Mouse (Mus musculus): Measurements from ENCODE around the gene Sirt2. TPM values are rescaled to one million over a fixed set of nuclear protein-coding genes. Genes with fewer than 3 reads are reported as not detected.

Gene Sirt2
- total and polyA plus RNA-seq, 3 experiments = 40.9 to 128 (median 68.3) TPM

DNA sequence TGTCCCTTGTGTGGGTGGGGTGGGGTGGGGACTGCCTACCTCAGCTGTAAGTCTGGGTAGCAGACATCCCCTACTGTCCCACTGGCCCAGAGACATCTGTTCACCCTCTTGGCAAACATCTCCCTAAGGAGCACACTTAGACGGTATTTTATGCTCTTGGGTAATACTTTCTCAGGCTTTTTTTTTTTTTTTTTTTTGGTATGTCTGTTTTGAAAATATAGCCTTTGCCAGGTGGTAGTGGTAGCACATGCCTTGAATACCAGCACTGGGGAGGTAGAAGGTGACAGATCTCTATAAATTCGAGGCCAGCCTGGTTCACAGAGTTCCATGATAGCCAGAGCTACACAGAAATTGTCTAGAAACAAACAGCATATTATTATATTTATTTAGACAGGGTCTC is 57.4 kb downstream of the Sirt2 start:
- Histone ChIP-seq H3K79me2 (replicated peaks; ENCODE audit: control insufficient read depth, extremely low read depth, insufficient read depth, poor library complexity, severe bottlenecking) (0 out of 2 replicates have a peak, but pooled peaks cover 8% of the 10 kb centered on the region), H3K27ac (ENCODE audit: insufficient read depth, low read depth) (no peak overlapping the region; the same call in 1 of the 2 replicates), H3K4me2 (ENCODE audit: insufficient read depth, low read depth, poor library complexity, severe bottlenecking) (no peak overlapping the region), H3K9me3 (replicated peaks; ENCODE audit: low read length) (no peaks in the 10 kb centered on the region), H3K36me3 (replicated peaks in 1 of 2; ENCODE audit: control insufficient read depth in 1 of 2, insufficient read depth in 1 of 2, low read length in 1 of 2) (peaks cover 36 to 46% of the 10 kb centered on the region in 2 experiments), H3K4me3 (replicated peaks in 1 of 3; ENCODE audit: low read depth in 2 of 3, low read length in 2 of 3, poor library complexity in 1 of 3) (no peak overlapping the region), H3K27me3 (replicated peaks) (no peaks in the 10 kb centered on the region), H3K4me1 (ENCODE audit: control insufficient read depth in 1 of 2, insufficient read depth in 2 of 2) (peaks cover 27 to 67% of the 10 kb centered on the region in 2 experiments), H3K9ac (ENCODE audit: insufficient read depth, low read depth) (no peak overlapping the region)
- no peak; the same call in none of the 2 replicates for TF ChIP-seq ETS1 (conservative IDR thresholded peaks at IDR 0.05; ENCODE audit: low read depth, low read length)
- TF ChIP-seq MAZ (IDR thresholded peaks at IDR 0.05; ENCODE audit: low read depth, low read length) = no peak
- TF ChIP-seq ZNF384 (IDR thresholded peaks at IDR 0.05; ENCODE audit: low read depth, low read length) = peak; percentile 87
- no peak for TF ChIP-seq CTCF (conservative IDR thresholded peaks at IDR 0.05 in 1 of 2, IDR thresholded peaks at IDR 0.05 in 1 of 2; ENCODE audit: low read depth in 2 of 2, low read length in 2 of 2)
- no peak for TF ChIP-seq E2F4 (IDR thresholded peaks at IDR 0.05; ENCODE audit: insufficient replicate concordance, low read depth, low read length)
- TF ChIP-seq CHD2 (IDR thresholded peaks at IDR 0.05; ENCODE audit: low read length) = no peak
- in situ Hi-C loops (cut with MboI; ENCODE audit: low pct_ligation_motif_present, low pct_unique_long_range_greater_than_20kb, low sequenced_read_pairs) = no loop called here
- no peak for DNase-seq (ENCODE audit: extremely low read depth)
- dilution Hi-C loops (cut with MboI; ENCODE audit: extremely low pct_ligation_motif_present, extremely low pct_unique_long_range_greater_than_20kb, low sequenced_read_pairs) = no loop called here

DNA sequence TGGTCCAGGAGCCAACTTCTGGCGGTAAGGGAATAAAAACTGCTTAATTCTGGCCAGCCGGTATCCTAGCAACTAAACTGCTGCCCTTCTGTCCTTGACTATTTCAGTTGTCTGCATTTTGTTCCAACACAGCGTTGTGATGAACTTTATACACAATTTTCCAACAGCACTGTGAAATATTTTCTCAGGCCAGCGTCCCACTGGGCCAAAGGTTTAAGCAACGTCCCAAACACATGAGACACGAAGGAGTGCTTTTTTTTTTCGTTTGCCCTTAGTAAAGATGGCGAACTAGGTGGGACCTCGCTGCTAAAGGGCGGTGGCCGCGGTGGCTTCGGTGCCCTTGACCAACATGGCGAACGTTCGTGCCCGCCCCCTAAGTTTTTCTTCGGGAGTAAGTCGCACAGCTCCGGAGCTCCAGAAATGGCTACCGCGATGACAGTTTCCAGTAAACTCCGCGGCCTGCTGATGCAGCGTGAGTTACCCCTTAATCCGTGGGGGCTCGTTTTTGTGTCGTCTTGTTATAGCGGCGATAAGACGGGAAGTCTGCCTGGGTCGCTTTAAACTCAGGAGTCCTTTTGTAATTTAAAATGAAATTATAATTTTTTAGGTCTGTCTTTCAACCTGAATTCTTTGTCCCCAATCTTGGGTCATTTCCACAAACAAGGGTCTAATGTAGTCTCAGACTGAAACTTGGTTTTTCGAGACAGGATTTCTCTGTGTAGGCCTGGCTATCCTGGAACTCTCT is 58.6 kb downstream of the Sirt2 start, which contains the start of gene Ech1:
Gene Ech1 (plus strand): TSS at position 277 of the 745 bp plus-strand sequence.
- Histone ChIP-seq H3K36me3 (replicated peaks in 1 of 2; ENCODE audit: control insufficient read depth in 1 of 2, insufficient read depth in 1 of 2, low read length in 1 of 2) (peaks cover 33 to 45% of the 10 kb centered on the region in 2 experiments), H3K9me3 (replicated peaks; ENCODE audit: low read length) (peaks cover 5% of the 10 kb centered on the region), H3K9ac (ENCODE audit: insufficient read depth, low read depth) (peak within 1 kb of the TSS; percentile 78), H3K4me1 (ENCODE audit: control insufficient read depth in 1 of 2, insufficient read depth in 2 of 2) (peaks cover 23 to 57% of the 10 kb centered on the region in 2 experiments), H3K79me2 (replicated peaks; ENCODE audit: control insufficient read depth, extremely low read depth, insufficient read depth, poor library complexity, severe bottlenecking) (0 out of 2 replicates have a peak, but pooled peaks cover 2% of the 10 kb centered on the region), H3K27me3 (replicated peaks) (no peaks in the 10 kb centered on the region), H3K27ac (ENCODE audit: insufficient read depth, low read depth) (peak within 1 kb of the TSS; percentile 26), H3K4me3 (replicated peaks in 1 of 3; ENCODE audit: low read depth in 2 of 3, low read length in 2 of 3, poor library complexity in 1 of 3) (peak within 1 kb of the TSS; percentile 56 to 58 (median 57)), H3K4me2 (ENCODE audit: insufficient read depth, low read depth, poor library complexity, severe bottlenecking) (peak within 1 kb of the TSS; percentile 58)
- in situ Hi-C loops (cut with MboI; ENCODE audit: low pct_ligation_motif_present, low pct_unique_long_range_greater_than_20kb, low sequenced_read_pairs) (loop anchor here (5.0 kb wide), 1 partner anchor 42 kb away; no protein-coding TSS in a partner anchor), dilution Hi-C loops (cut with MboI; ENCODE audit: extremely low pct_ligation_motif_present, extremely low pct_unique_long_range_greater_than_20kb, low sequenced_read_pairs) (no loop called here)
- peak; percentile 93 for DNase-seq (ENCODE audit: extremely low read depth)
- TF ChIP-seq POLR2A (IDR thresholded peaks at IDR 0.05; ENCODE audit: low read depth, low read length) (peak; percentile 75), SIN3A (IDR thresholded peaks at IDR 0.05; ENCODE audit: low read length) (peak; percentile 78), CHD2 (IDR thresholded peaks at IDR 0.05; ENCODE audit: low read length) (peak; percentile 42; the same call in 1 of the 2 replicates), ZC3H11A (IDR thresholded peaks at IDR 0.05; ENCODE audit: low read depth, low read length) (no peak), POLR2AphosphoS2 (IDR thresholded peaks at IDR 0.05; ENCODE audit: low read depth, low read length) (no peak), TBP (conservative IDR thresholded peaks at IDR 0.05; ENCODE audit: low read depth, low read length) (no peak; the same call in 1 of the 2 replicates), ETS1 (conservative IDR thresholded peaks at IDR 0.05; ENCODE audit: low read depth, low read length) (no peak; the same call in 1 of the 2 replicates), MEF2A (IDR thresholded peaks at IDR 0.05; ENCODE audit: borderline replicate concordance, low read depth, low read length) (peak; percentile 46; the same call in 1 of the 2 replicates), HCFC1 (IDR thresholded peaks at IDR 0.05; ENCODE audit: low read depth, low read length) (peak; percentile 94), PAX5 (IDR thresholded peaks at IDR 0.05; ENCODE audit: low read length) (no peak), MAFK (IDR thresholded peaks at IDR 0.05; ENCODE audit: insufficient replicate concordance, low read length) (no peak), BHLHE40 (IDR thresholded peaks at IDR 0.05; ENCODE audit: low read depth, low read length) (no peak), MAX (IDR thresholded peaks at IDR 0.05; ENCODE audit: low read length) (peak; percentile 72; the same call in 1 of the 2 replicates), ZMIZ1 (IDR thresholded peaks at IDR 0.05; ENCODE audit: low read depth, low read length) (peak; percentile 87), IRF4 (IDR thresholded peaks at IDR 0.05; ENCODE audit: low read depth, low read length) (peak; percentile 61), MXI1 (IDR thresholded peaks at IDR 0.05; ENCODE audit: low read depth, low read length) (peak; percentile 77), ELF1 (IDR thresholded peaks at IDR 0.05; ENCODE audit: low read depth, low read length) (peak; percentile 36), UBTF (IDR thresholded peaks at IDR 0.05; ENCODE audit: low read depth, low read length) (no peak; the same call in 1 of the 2 replicates), JUND (conservative IDR thresholded peaks at IDR 0.05; ENCODE audit: low read depth, low read length) (no peak), KAT2A (IDR thresholded peaks at IDR 0.05; ENCODE audit: insufficient replicate concordance, low read length) (peak; percentile 85; the same call in 1 of the 2 replicates), E2F4 (IDR thresholded peaks at IDR 0.05; ENCODE audit: insufficient replicate concordance, low read depth, low read length) (no peak; the same call in 1 of the 2 replicates), SMC3 (IDR thresholded peaks at IDR 0.05; ENCODE audit: low read depth, low read length) (no peak), JUN (IDR thresholded peaks at IDR 0.05; ENCODE audit: insufficient read depth, low read depth, low read length) (no peak), CHD1 (IDR thresholded peaks at IDR 0.05; ENCODE audit: low read depth, low read length) (peak; percentile 79; the same call in 1 of the 2 replicates), USF2 (conservative IDR thresholded peaks at IDR 0.05; ENCODE audit: low read depth, low read length) (no peak), RCOR1 (conservative IDR thresholded peaks at IDR 0.05; ENCODE audit: low read depth, low read length) (peak; percentile 99), RAD21 (IDR thresholded peaks at IDR 0.05; ENCODE audit: low read depth, low read length) (no peak)
